Mouse (Mus musculus) gastrocnemius, postnatal 4 days (tissue): Measurements from ENCODE around the gene Mpg. TPM values are rescaled to one million over a fixed set of nuclear protein-coding genes. Genes with fewer than 3 reads are reported as not detected.

ENCODE experiments used
- DNase-seq, 2 experiments: peaks; one replicate each; pipeline ENCODE4 v3.0.0; 2021 to 2022; ENCODE audit warnings: low spot score in 2 of 2, mixed read lengths in 2 of 2
- total RNA-seq, 2 experiments: library from RNA; stranded (reverse); gene quantifications; 2 replicates each; pipeline ENCODE4 v1.2.3; 2021

The Mpg gene
- total RNA-seq, 2 experiments from 2014 or later: 17.6 to 18.2 TPM

DNA sequence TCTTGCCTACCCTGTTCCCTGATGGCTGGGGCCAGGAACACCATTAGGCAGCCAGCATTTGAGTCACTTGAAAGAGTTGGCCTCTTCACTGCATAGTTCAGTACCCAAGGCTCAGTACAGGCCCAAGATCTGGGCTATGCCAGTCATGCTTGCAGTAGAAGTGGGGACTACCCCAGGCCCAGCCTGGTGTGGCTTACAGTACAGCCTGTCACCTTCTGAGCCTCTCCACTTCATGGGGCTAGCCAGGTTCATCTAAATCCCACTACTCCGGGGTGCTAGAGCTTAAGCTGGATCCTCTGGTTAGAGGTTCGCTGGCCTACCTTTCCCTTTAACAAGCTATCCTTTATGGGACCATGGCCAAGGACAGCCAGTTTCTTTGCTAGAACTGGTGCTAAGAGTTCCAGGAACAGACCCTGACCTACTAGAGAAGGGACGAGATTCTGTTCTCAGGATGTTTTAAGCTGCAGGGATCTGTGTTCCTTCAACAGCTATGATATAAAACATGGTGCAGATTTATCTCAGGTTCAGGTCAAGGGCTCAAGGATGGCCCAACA, 2.1 kb downstream of the Mpg start:
- DNase-seq: no peak

DNA sequence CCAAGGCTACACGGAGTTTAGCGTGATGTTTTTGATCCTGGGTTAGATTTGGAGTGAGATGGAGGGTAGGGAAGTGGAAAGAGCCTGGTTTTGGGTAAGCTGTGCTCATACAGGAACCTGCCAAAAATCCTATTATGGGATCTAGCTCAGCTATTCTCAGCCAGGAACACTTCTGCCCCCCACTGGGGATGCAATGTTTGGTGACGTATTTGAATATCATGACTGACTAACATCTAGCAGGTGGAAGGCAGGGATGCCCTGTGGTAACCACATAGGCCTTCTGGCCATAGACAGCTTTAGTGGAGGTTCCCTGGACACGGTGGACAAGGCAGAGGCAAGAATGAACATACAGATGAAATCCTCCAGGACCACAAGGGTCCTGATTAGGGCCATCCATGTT, 3.9 kb downstream of the Mpg start:
- DNase-seq: no peak

DNA sequence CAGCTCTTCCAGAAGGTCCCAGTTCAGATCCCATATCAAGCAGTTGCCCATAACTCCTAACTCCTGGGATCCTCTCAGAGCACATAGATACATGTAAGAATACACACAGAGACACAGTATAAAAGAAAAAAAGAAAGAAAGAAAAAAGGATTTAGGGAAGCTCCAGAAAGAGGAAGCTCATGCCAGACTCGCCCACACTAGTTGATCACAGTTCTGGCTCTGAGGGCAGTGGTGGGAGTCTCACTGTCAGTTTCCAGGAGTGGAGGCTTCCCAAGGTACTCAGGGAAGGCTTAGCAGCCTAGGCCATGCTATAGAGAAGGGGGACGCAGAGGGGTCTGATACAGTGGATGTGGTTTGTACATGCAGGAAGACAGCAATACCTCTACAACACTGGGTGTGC, 4.8 kb downstream of the Mpg start:
- no peak for DNase-seq

DNA sequence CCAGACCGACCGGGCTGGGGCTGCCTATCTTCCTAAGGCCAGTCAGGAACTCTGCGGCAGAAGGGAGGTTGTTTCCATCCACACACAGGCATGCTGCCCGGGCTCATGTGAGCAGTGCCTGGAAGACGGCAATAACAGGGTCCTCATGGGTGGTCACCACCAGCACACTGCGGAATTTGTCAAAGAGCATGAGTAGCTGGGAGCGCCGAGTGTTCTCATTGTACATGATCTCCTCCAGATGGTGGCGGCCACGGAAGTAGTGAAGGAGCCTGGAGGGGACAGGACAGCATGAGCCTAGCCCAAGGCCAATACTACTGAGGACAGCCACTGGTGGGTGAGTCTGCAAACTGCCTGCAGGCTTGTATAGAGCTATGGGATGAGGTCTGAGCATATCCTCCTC, 6.5 kb downstream of the Mpg start:
- DNase-seq: no peak

DNA sequence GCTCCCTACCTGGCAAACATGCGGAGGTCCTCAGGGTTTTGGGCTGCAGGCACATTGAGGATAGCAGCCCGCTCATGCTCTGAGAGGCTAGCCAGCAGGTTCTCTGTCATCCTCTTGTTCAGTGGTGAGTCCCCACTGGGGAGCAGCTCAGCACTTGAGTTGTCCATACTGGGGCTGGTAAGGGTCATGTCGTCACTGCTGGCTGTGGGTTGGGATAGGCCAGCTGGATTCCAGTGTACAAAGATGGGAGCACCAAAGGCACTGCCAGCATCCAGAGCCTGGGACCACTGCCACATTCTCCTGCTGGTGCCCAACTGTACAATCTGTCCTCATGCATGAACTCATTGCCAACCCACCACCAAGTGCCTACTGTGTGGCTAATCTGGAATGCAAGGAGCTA, 7.6 kb downstream of the Mpg start:
- DNase-seq: peak in 1 of 2 experiments; percentile 47

DNA sequence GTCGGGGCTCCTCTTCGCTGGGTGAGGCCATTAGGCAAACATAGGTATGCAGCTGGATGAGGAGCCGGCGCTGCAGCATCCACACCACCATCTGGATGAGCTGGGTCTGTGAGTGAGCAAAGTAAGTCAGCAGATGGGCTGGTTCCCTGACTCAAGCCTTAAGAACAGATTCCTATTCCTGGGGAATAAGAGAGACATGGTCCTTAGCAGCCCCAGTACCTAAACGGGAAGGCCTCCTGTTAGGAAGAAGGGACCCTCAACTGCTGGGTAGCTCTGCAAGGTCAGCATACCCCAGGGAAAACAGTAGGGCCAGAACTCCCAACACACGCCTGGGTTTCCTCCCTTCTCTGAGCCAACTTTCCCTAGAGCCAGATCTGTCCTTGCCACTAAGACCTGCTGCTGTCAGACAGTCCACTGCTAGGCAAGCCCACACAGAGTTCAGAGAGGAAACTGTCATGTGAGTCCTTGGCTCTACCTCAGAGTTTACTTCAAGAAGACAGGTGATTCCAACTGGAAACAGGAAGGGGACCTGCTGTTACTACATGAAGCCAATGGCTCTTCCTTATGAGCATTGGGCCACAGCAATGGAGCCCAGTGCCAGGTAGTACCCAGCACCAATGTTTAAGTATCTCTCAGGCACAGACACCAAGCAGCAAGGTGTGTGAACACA, 8.6 kb downstream of the Mpg start:
- DNase-seq: no peak

DNA sequence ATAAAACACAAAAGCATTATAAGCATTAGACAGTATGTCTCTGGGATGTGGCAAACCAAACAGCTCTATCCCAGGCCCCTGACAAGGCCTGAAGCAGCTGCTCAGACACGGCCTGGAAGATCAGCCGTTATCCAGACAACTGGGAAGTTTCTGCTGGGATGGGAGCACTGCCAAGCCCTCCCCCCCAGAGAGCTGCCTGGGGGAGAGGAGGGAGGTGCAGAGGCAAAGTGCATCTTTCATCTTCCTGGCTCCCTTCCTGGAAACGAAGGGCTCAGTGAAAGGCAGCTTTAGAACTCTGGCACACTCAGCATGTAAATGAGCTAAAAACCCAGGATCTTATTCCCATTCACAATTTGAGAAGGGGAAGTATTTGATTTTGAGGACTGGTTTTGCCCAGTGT, 9.3 kb downstream of the Mpg start:
- peak; percentile 76 to 88 for DNase-seq

DNA sequence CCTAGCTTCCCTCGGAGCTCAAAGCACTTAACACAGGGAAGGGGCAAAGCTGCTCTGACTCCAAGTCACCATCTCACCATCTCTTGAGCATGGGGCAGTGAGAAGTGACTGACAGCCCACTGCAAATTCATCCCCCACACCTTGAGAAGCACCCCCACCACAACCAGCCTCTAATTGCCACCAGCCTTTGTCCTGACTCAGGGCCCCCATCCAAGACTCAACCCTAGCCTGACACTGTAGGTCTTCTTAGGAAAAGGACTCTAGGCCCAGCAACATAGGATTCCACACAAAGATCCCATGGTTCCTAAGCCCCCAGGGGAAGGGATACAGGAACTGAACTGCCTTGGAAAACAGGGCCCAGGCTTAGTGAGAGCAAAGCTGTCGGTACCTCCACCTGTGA, 9.8 kb downstream of the Mpg start:
- DNase-seq: no peak

DNA sequence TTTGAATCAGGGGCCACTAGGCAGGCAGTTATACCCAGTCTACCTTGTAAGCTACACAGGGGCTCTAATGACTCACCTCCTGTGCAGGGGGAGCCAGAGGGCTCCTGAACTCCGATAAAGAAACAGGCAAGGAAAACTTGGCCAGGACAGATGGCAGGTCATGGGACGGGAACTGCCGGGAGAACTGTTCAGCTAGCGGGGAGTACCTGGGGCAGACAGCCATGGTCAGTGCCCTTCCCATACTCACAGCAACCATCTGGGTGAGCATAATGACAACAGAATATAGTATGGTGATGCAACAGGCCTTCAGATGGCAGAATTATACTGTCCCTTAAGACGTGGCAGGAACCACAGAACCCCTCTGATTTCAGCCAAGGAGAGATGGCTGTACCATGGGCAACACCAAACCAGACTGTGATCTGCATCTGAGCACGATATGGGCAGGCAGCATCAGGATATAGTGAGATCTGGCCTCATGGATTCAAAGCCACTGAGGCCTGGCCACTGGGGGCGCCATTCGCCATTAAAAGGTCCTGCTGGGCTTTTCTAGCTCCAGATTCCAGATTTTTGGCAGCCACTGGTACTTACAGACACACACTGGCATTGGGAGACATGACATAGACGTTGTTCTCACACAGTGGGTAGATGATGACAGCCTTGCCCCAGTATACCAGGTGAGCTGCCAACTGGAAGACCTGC, 10.6 kb downstream of the Mpg start:
- peak in 1 of 2 experiments; percentile 76 for DNase-seq

DNA sequence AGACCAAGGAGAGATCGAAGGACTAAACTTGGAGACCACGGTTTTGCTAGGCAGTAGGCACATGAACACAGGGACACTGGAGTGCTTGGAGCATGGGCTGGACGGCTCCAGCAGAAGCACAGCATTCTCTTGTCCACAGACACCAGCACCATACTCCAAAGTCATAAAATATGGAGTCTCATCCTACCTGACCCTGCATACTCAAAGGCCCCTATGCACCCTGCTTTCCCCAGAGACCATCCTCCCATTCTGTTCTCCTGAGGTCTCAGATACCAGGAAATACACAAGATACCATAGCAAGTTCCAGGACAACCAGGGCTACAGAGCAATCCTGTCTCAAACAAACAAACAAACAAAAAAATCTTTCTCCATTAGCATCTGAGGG, 11.1 kb downstream of the Mpg start:
- DNase-seq: no peak

DNA sequence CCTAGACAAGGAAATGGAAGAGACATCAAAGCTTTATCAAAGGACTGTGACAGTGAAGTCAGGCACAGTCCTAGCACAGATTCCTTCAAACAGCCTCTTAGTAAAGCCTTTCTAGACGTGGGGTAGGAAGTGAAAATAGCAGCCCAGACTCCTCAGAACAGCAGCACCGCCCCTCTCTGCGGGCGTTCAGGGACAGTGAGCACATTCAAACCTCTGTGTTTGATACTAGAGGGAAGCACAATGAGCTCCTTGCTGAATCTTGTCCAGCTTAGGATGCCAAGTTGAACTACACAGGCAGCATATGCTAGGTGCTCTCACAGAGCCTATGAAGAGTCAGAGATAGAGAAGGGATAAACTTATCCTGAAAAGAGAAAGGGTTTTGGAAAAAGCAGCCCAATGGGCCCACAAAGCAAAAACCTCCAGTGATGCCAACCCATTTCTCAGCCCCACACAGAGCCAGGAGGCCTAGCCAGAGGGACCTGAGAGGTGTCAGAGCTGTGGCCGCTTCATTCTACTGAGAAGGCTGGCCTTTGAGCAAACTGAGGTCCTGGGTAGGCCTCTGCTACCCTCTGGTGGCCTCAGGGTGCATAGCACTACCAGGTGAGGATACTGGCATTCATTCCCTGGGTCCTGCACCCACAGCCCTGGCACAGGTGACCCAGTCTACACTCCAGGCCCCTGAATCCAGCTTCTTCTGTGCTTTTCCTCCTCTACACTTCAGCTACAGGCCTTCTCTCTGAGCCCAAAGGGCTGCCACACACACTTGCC, 12.0 kb downstream of the Mpg start:
- DNase-seq: peak in 1 of 2 experiments; percentile 58

DNA sequence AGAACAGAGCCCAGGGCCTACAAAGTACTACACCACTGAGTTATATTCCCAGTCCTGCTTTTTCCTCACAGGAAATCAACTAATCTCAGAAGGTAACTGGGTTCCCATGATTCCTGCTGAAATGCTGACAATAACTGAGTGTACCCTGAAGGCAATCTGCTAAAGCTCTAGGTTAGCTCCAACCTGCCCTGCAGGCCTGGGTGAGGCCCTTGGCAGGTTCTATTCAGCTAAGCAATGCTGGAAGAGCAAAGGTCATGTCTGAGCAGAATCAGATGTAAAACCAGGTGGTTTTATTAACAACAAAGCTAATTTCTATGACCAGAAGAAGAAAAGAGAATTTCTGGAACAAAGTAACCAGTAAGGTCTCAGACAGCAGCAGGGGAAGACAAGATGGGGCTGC, 15.1 kb downstream of the Mpg start:
- DNase-seq: no peak

DNA sequence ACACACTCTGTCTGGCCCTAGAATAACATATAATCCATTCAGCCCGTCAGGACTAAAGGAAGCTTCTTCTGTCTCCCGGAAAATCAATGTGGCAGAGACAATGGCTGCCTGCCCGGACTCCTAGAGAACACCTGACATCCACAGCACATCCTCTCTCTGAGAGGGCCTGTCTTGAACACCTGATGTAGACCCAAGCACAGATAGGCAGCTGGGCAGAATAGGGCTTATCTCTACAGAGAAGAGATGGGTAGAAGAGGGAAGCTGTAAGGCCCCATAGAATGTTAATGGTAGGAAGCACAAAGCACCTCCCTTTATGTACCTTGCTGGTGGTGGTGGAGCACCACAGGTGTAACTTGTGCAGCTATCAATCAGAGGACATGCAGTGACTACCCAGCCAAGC, 15.9 kb downstream of the Mpg start:
- DNase-seq: no peak

DNA sequence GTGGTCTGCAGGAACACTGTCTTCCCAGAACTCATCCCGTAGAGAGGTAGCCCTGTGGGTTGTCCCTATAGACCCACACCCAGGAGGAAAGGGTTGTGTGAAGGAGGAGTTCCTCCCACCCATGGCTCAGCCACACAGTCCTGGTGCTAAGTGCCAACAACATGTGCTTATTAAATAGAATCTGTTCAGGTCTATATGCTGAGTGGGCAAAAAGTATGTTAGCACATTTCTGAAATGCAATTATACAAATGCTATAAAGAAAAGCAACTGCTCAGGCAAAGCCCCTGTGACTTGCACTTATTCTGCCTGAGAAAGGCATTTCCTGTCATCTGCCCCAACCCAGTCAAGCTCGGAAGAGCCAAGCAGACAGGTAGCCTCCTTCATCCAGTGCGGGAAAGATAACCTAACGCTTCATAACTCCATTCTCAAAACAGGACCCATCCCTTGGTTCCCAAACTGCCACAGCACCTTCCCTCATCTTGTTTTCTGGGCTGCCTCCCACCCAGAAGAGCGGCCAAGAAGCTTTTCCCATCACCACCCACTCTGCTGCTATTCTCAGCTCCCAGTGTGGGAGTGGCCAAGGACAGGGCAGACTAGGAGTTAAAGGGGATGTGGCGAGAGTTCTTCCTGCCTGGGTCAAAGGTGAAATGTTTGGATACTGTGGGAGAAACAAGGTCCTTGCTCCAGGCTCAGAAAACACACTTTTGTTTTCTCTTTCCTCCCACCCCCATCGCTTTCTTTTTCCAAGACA, 17.1 kb downstream of the Mpg start:
- no peak for DNase-seq

DNA sequence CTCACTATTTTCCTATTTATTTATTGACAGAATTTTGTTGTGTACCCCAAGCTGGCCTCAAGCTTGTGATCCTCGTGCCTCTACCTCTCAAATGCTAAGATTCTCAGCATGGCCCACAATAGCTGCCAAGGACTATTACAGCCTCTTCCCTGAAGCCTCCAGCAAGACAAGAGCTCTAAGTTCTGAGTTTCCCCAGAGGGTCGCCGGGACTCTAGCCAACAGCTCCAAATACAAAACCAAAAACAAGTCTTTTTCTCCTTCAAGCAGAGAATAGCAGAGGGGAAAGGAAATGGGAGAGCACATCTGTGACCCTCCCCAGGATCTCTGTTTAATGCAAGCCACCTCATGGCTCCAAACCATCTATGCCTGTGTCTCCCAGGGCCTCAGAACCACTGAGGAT, 17.8 kb downstream of the Mpg start:
- peak in 1 of 2 experiments; percentile 67 for DNase-seq

DNA sequence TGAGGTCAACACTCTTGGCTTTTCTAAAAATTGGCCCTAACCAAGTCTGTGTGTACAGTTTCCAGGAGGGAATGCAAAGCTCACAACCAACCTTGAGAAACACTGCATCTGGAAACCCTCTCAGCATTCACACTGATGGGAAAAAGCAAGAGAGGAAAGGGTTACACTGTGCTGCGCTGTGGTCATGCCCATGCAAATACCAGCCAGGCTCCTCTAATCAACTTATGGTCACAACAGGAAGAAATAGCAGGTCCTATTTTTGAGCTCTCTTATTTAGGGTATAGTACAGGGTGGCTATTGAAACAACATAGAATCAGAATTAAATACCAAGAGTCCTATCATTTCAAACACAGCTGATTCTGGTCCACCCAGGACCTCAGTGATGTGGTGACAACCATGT, 18.3 kb downstream of the Mpg start:
- no peak for DNase-seq

DNA sequence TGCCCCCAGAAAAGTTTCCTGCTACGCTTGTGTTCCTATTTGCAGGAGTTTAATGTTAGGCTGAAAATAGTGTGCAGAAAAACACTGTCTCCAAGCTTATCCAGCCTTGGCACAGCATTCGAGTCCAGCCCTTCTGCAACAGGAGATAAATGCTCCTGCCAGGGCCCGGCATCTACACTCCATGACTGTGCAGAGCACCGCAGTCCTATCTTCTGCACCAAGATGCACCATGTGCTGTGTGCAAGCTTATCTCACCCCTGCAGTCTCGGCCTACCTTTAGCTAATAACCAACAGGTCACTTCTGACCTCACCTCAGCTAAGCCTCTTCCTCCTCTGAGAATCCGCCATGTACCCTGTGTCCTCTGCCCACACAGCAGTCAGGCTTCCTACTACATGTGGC, 19.3 kb downstream of the Mpg start:
- DNase-seq: no peak

DNA sequence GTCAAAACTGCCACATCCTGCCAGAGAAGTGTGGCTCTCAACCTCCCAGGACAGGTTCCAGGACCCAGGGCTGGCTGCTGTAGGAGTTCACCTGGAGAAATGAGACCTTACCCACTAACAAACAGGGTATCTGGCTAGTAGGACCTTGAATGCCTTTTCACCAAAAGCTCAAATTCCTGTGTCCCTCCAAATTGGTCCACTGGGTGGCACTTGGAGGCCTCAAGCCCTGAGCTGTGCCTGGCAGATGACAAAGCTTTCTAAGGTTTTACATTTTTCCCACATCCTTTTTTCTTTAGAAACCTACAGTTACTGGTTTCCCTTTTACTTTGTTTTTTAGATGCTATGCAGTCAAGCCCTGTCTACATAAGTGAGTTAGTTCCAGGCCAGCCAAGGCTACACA, 20.8 kb downstream of the Mpg start:
- no peak for DNase-seq

DNA sequence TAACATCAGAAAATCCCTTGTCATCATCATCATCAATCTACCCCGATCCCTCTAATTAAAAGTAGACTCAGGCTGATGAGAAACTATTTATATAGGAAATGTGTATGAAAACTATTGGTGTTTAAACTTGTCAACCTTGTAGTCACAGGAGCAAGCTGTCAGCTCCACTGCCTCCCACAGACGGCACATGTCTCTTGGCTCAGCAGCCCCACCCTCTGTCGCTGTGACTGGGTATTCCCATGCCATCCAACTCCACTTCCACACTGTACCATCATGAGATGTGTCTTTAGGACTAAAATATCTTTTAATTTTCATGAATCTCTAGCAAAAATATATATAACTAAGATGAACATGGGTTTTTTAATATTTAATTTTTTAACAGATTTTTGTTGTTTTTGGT, 22.0 kb downstream of the Mpg start:
- DNase-seq: no peak

DNA sequence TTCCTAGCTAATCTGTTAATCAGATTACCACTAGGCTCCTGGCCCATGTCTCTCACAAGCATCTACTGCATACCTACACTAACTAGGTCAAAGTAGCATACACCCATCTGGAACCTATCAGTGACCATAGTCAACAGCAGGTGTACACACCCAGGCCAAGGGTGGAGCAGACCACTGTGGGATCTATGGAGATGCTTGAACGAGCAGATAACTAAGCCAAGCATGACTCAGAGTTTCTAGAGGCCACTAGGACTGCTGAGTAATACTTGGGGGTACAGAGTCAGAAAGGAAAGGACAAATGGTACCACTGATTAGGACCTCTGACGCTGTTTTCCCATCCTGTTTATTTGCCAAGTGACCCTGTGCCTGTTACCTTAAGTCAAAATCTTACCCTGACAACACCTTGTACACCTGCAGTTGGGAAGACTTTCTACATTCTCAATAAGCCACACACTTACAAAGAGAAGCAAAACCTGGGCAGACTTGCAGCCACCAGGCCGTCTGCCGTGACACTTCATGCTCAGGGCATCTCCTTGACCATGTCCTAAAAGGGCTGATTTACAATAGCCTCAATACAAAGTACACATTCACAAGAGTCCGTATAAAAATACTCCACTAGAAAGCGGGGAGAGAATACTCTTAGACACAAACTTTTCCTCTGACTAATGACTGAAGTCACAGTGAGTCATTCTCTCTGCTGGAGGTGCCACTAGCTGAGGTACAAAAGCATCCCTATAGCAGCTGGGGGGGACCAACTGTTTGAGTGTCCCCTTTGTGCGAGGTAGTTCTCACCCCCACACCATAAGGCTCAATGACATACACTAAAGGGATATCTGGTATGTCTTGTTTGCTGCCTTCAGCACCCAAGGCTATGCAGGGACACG, 24.8 kb downstream of the Mpg start:
- DNase-seq: no peak
